Mouse (Mus musculus): ENCODE measurements around the gene Khdc3. TPM values are rescaled to one million over a fixed set of nuclear protein-coding genes. Genes with fewer than 3 reads are reported as not detected.

The Khdc3 gene
- polyA plus RNA-seq (2012; rRNA removed): 0.21 and 0.30 TPM in 2 replicates

GRCm38 (mm10) chr9:73101536-73101935 is at the start of gene Khdc3:
Gene Khdc3, plus strand, starts transcription at chr9:73101836.

DNA sequence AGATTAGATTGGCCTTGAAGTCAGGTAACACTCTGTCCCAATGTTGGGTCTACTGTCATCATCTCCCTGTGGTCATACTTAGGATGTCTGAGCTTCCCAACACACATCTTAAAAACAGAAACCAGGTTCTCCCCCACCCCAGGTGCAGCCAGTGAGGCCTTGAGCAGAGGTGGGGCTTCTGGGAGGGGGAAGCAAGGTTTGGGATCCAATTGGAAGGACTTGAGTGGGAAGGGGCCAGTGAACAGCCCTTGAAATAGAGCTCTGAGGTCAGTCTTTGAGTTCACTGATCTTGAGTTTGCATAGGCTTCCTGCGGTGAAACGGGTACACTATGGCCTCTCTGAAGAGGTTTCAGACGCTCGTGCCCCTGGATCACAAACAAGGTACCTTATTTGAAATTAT is 545 bp downstream of the Khdc3 start, which contains the start of gene Gm20509:
Gm20509 (plus strand) TSS at position 290 of the 400 bp plus-strand sequence.

GRCm38 (mm10) chr9:73112919-73113906 is 11.6 kb downstream of the Khdc3 start, which contains the start of gene Rsl24d1:
Gene Rsl24d1, plus strand, starts transcription at chr9:73113426.

Other genes with a start within 250 kb of the Khdc3 start
- 0.13 and 0.16 TPM in 2 replicates for gene Pygo1, start 176.2 kb upstream of the Khdc3 start, polyA plus RNA-seq (2012; rRNA removed)
- 0.19 and 0.24 TPM in 2 replicates for gene Dyx1c1, start 143.1 kb upstream of the Khdc3 start, polyA plus RNA-seq (2012; rRNA removed)
- gene Gm44503, start 143.0 kb upstream of the Khdc3 start, polyA plus RNA-seq (2012; rRNA removed): not detected in 2 replicates
- 4.3 and 4.4 TPM in 2 replicates for gene Ccpg1os, start 116.5 kb upstream of the Khdc3 start, polyA plus RNA-seq (2012; rRNA removed)
- gene Ccpg1, start 116.4 kb upstream of the Khdc3 start, polyA plus RNA-seq (2012; rRNA removed): 7.5 and 8.2 TPM in 2 replicates
- gene Pigb, start 61.5 kb upstream of the Khdc3 start, polyA plus RNA-seq (2012; rRNA removed): 3.8 and 4.2 TPM in 2 replicates
- 4.6 and 5.8 TPM in 2 replicates for gene Rab27a, start 57.0 kb upstream of the Khdc3 start, polyA plus RNA-seq (2012; rRNA removed)
- gene Gm20509, start 634 bp downstream of the Khdc3 start, polyA plus RNA-seq (2012; rRNA removed): not detected in 2 replicates
- gene Rsl24d1, start 11.6 kb downstream of the Khdc3 start, polyA plus RNA-seq (2012; rRNA removed): 23.0 and 24.2 TPM in 2 replicates